Mouse (Mus musculus) testis, adult 2 months (tissue): ENCODE measurements around the gene Atp1a1.

ENCODE experiments used
- CTCF ChIP-seq: fragments of 200-500 bp; IDR thresholded peaks from 2 replicates; pipeline ENCODE4 v1.5.1; 2012; ENCODE audit warnings: low read depth, mild to moderate bottlenecking, inconsistent platforms, low read length, moderate library complexity; ENCODE audit not compliant: control insufficient read depth, insufficient read depth, insufficient replicate concordance
- POLR2A ChIP-seq: fragments of 200-500 bp; IDR thresholded peaks from 2 replicates; pipeline ENCODE4 v1.6.1; 2012; ENCODE audit warnings: low read depth, mild to moderate bottlenecking, inconsistent platforms, low read length, moderate library complexity; ENCODE audit not compliant: control insufficient read depth

DNA sequence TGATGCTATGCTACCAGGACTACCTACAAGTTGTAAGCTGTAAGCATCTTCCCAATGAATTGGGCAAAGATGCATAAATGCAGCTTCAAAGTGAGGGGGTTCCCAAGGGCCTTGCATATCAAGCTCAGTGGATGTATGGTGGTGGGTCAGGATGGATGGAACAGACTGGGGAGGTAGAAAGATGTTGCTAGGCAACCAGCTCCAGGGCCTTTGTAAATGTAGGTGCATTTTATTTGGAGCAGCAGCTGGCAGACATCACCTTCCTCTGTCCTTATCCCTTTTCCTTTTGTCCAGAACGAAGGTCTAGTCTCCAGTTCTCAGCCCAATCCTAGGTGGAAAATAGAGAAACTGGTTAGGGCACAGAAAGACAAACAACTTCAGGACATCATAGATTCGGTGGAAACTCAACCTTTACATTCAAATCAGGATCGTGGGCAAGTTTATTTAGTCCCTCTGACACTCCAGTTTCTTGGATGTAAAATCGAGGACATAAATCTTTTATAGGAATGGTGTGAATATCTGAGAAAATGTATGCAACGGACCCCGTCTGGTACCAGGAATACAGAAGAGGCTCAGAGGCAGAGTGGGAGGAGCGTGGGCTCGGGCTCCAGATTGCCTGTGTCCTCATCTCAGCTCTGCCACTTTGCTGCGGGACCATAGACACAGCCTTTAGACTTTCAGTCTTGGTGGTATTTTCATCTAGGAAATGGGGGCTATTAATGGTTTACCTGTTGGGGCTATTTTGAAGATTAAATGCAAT, 29.8 kb upstream of the Atp1a1 start:
- TF ChIP-seq POLR2A (no peak), CTCF (no peak)
